Mouse (Mus musculus) MEL (cell line): ENCODE measurements around the gene Klhl24. TPM values are rescaled to one million over a fixed set of nuclear protein-coding genes. Genes with fewer than 3 reads are reported as not detected.
A peak's percentile ranks its signal among the peaks of the same experiment; 100 is the strongest.

Experiments used
- DNase-seq: peaks from one replicate; pipeline ENCODE4 v3.0.0; 2011; ENCODE audit warnings: low read depth, low spot score
- H3K27ac ChIP-seq: 2 replicates; pipeline ENCODE4 v1.5.1; 2012; ENCODE audit warnings: low read depth, mild to moderate bottlenecking, control low read depth, low read length, moderate library complexity; ENCODE audit not compliant: control insufficient read depth
- H3K27me3 ChIP-seq, 2 experiments: fragments of 150-350 bp in 1 of 2; sonication (generic) in 1 of 2; 2 replicates each; pipeline ENCODE4 v1.6.1; 2012; ENCODE audit warnings: low read length in 2 of 2, mild to moderate bottlenecking in 2 of 2, improper control_type of control experiment in 1 of 2, moderate library complexity in 1 of 2; ENCODE audit not compliant: insufficient read depth in 2 of 2, control insufficient read depth in 1 of 2
- H3K36me3 ChIP-seq, 2 experiments: 2 replicates each; pipeline ENCODE4 v1.6.1; 2012 to 2014; ENCODE audit warnings: low read length in 2 of 2, improper control_type of control experiment in 1 of 2, inconsistent platforms in 1 of 2, mild to moderate bottlenecking in 1 of 2; ENCODE audit not compliant: insufficient read depth in 2 of 2, control insufficient read depth in 1 of 2
- H3K4me1 ChIP-seq, 2 experiments: fragments of 150-350 bp in 1 of 2; sonication (generic) in 1 of 2; 2 replicates each; pipeline ENCODE4 v1.6.1; 2012; ENCODE audit warnings: low read length in 2 of 2, improper control_type of control experiment in 1 of 2, mild to moderate bottlenecking in 1 of 2; ENCODE audit not compliant: insufficient read depth in 2 of 2, control insufficient read depth in 1 of 2
- H3K4me3 ChIP-seq, 2 experiments: fragments of 150-350 bp in 1 of 2; sonication (generic) in 1 of 2; 2 replicates each; pipeline ENCODE4 v1.5.1; 2012; ENCODE audit warnings: low read depth in 2 of 2, low read length in 2 of 2, mild to moderate bottlenecking in 2 of 2, moderate library complexity in 2 of 2, control low read depth in 1 of 2, improper control_type of control experiment in 1 of 2; ENCODE audit not compliant: control insufficient read depth in 1 of 2, insufficient read depth in 1 of 2
- H3K79me2 ChIP-seq: 2 replicates; pipeline ENCODE4 v1.6.1; 2012; ENCODE audit warnings: mild to moderate bottlenecking, low read length, moderate library complexity; ENCODE audit not compliant: control insufficient read depth, poor library complexity, insufficient read depth
- H3K9ac ChIP-seq: 2 replicates; pipeline ENCODE4 v1.6.1; 2012; ENCODE audit warnings: low read depth, mild to moderate bottlenecking, control low read depth, low read length, moderate library complexity; ENCODE audit not compliant: control insufficient read depth, poor library complexity, severe bottlenecking
- H3K9me3 ChIP-seq: fragments of 150-350 bp; sonication (generic); replicated peaks from 2 replicates; pipeline ENCODE4 v1.6.1; 2012; ENCODE audit warnings: mild to moderate bottlenecking, low read length, improper control_type of control experiment, moderate library complexity; ENCODE audit not compliant: insufficient read depth
- BHLHE40 ChIP-seq: IDR thresholded peaks from 2 replicates; pipeline ENCODE4 v1.6.1; 2012; ENCODE audit warnings: low read depth, mild to moderate bottlenecking, inconsistent platforms, low read length, improper control_type of control experiment, borderline replicate concordance
- CHD2 ChIP-seq: IDR thresholded peaks from 2 replicates; pipeline ENCODE4 v1.6.1; 2011; ENCODE audit warnings: low read length, improper control_type of control experiment
- E2F4 ChIP-seq: IDR thresholded peaks from 2 replicates; pipeline ENCODE4 v1.6.1; 2011; ENCODE audit warnings: low read depth, low read length, improper control_type of control experiment, borderline replicate concordance
- EP300 ChIP-seq, 2 experiments: IDR thresholded peaks; 2 replicates each; pipeline ENCODE4 v1.6.1; 2011; ENCODE audit warnings: improper control_type of control experiment in 2 of 2, low read length in 2 of 2, low read depth in 1 of 2, mild to moderate bottlenecking in 1 of 2
- ETS1 ChIP-seq: IDR thresholded peaks from 2 replicates; pipeline ENCODE4 v1.6.1; 2012; ENCODE audit warnings: low read depth, mild to moderate bottlenecking, inconsistent platforms, low read length, improper control_type of control experiment, moderate library complexity
- GATA1 ChIP-seq: IDR thresholded peaks from 2 replicates; pipeline ENCODE4 v1.6.1; 2011; ENCODE audit warnings: low read depth, low read length, improper control_type of control experiment
- JUND ChIP-seq: IDR thresholded peaks from 2 replicates; pipeline ENCODE4 v1.6.1; 2011; ENCODE audit warnings: low read depth, mild to moderate bottlenecking, improper control_type of control experiment, low read length
- MAFK ChIP-seq: IDR thresholded peaks from 2 replicates; pipeline ENCODE4 v1.6.1; 2011; ENCODE audit warnings: low read depth, mild to moderate bottlenecking, low read length, improper control_type of control experiment, borderline replicate concordance
- MAZ ChIP-seq: IDR thresholded peaks from 2 replicates; pipeline ENCODE4 v1.6.1; 2012; ENCODE audit warnings: low read depth, mild to moderate bottlenecking, inconsistent platforms, low read length, improper control_type of control experiment
- MXI1 ChIP-seq: IDR thresholded peaks from 2 replicates; pipeline ENCODE4 v1.6.1; 2011; ENCODE audit warnings: mild to moderate bottlenecking, low read depth, low read length, improper control_type of control experiment
- MYC ChIP-seq: IDR thresholded peaks from 2 replicates; pipeline ENCODE4 v1.6.1; 2011; ENCODE audit warnings: low read depth, mild to moderate bottlenecking, low read length, improper control_type of control experiment, moderate library complexity
- POLR2AphosphoS5 ChIP-seq: IDR thresholded peaks from 2 replicates; pipeline ENCODE4 v1.6.1; 2012; ENCODE audit warnings: low read depth, borderline replicate concordance, mild to moderate bottlenecking, inconsistent platforms, low read length, moderate library complexity, mixed read lengths
- RCOR1 ChIP-seq: IDR thresholded peaks from 2 replicates; pipeline ENCODE4 v1.6.1; 2012; ENCODE audit warnings: low read depth, mild to moderate bottlenecking, inconsistent platforms, low read length, improper control_type of control experiment
- SIN3A ChIP-seq: IDR thresholded peaks from 2 replicates; pipeline ENCODE4 v1.6.1; 2012; ENCODE audit warnings: low read length, improper control_type of control experiment, inconsistent platforms
- SMC3 ChIP-seq: IDR thresholded peaks from 2 replicates; pipeline ENCODE4 v1.6.1; 2011; ENCODE audit warnings: low read depth, low read length, improper control_type of control experiment
- TAL1 ChIP-seq: IDR thresholded peaks from 2 replicates; pipeline ENCODE4 v1.6.1; 2012; ENCODE audit warnings: mild to moderate bottlenecking, inconsistent platforms, low read length, moderate library complexity, mixed read lengths
- TCF12 ChIP-seq: IDR thresholded peaks from 2 replicates; pipeline ENCODE4 v1.6.1; 2014; ENCODE audit warnings: low read depth, mild to moderate bottlenecking, inconsistent platforms, low read length, improper control_type of control experiment, moderate library complexity
- UBTF ChIP-seq: IDR thresholded peaks from 2 replicates; pipeline ENCODE4 v1.6.1; 2012; ENCODE audit warnings: low read depth, mild to moderate bottlenecking, inconsistent platforms, low read length, improper control_type of control experiment, moderate library complexity, borderline replicate concordance; ENCODE audit not compliant: insufficient read depth
- USF1 ChIP-seq: IDR thresholded peaks from 2 replicates; pipeline ENCODE4 v1.6.1; 2014; ENCODE audit warnings: low read depth, mild to moderate bottlenecking, inconsistent platforms, low read length, improper control_type of control experiment, moderate library complexity
- ZC3H11A ChIP-seq: IDR thresholded peaks from 2 replicates; pipeline ENCODE4 v1.6.1; 2012; ENCODE audit warnings: low read depth, mild to moderate bottlenecking, inconsistent platforms, low read length, improper control_type of control experiment
- ZKSCAN1 ChIP-seq: IDR thresholded peaks from 2 replicates; pipeline ENCODE4 v1.6.1; 2012; ENCODE audit warnings: low read depth, mild to moderate bottlenecking, inconsistent platforms, low read length, improper control_type of control experiment, moderate library complexity
- polyA plus RNA-seq, 2 experiments: library from polyadenylated mRNA; stranded (reverse) in 1 of 2; unstranded in 1 of 2; fragments of >175 nt in 1 of 2; fragments of >200 nt in 1 of 2; gene quantifications; 2 replicates each; pipeline versions ENCODE4 v1.2.1 to v1.2.4; 2012; ENCODE audit warnings: low replicate concordance in 2 of 2, low read depth in 1 of 2; ENCODE audit not compliant: insufficient read length in 2 of 2, insufficient read depth in 1 of 2, missing spikeins in 1 of 2
- total RNA-seq: library from RNA; depleted of rRNA; stranded (reverse); fragments of 300-350 nt; gene quantifications from 2 replicates; pipeline ENCODE4 v1.2.3, GENCODE M21; 2012

Gene Klhl24
- total and polyA plus RNA-seq, 3 experiments = 1.8 to 2.5 TPM; not detected in 1

DNA sequence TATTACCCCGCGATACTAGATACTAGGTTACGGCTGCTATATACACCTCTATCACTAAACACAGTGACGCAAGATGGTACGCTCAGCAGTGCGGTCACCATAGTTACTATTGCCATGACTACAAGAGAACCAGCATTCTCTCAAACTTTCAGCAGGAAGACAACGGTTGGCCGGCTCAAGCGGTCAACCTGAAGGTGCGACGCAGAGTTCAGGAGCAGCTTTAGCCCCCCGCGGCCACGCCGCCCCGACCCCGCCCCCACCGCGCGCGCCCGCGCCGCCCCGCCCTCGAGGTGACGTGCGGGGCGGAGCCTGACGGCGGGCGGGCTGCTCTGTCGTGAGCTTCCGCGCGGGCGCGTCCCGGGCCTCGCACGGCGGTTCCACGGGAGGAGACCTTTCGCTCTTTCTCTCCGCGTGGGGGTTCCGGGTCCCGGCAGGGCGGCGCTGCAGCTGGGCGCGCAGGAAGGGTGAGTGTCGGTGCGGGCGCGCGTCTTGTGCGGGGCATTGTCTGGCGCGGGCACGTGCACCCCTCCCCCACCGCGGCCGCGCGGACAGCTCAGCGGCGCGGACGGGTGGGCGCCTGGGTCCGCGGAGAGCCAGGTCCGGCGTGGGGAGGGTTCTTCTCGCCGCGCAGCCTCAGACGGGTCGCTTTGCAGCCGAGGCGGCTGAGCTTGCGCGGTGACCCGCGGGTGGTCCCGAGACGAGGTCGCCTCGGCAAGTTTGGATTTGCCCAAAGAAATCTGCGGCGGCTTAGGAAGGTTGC is 43.6 kb downstream of the Klhl24 start, which contains the start of gene Yeats2 (continued):
- TF ChIP-seq MAFK (no peak), UBTF (no peak), GATA1 (no peak), USF1 (no peak), POLR2AphosphoS5 (no peak), TAL1 (no peak), SIN3A (peak; percentile 74), SMC3 (no peak), JUND (no peak), MYC (no peak), BHLHE40 (peak; percentile 86), ETS1 (0 out of 2 replicates have a peak, but pooled peaks have one; percentile 10), ZC3H11A (no peak), MAZ (peak; percentile 52; the same call in 1 of the 2 replicates), MXI1 (peak; percentile 65; the same call in 1 of the 2 replicates), CHD2 (no peak), E2F4 (no peak), TCF12 (no peak), ZKSCAN1 (no peak)

DNA sequence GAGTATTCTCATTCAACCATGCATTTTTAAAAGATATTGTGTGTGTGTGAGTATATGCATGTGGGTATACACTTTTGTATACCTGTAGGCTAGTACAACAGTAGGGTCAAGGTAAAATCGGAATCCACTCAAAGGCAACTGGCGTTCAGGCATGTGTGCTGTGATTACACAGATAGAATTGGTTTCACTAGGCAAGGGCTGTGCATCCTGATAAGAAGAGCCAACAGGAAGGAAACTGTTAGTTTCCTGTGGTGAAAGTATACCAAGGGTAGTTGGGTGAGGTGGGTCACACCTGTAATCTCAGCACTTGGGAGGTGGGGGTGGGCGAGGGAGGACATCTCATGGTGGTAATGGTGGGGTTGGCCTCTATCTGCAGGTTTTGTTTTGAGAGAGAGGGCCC is 47.2 kb downstream of the Klhl24 start:
- H3K27ac ChIP-seq = no peak overlapping the region
- peaks cover 0 to 26% of the 10 kb centered on the region in 2 experiments; a peak in 2 of 4 replicates for H3K36me3 ChIP-seq
- H3K9me3 ChIP-seq = no peaks in the 10 kb centered on the region
- no peaks in the 10 kb centered on the region for H3K27me3 ChIP-seq
- no peak overlapping the region for H3K4me3 ChIP-seq
- no peak for DNase-seq
- peaks cover 0 to 27% of the 10 kb centered on the region in 2 experiments; a peak in 3 of 4 replicates for H3K4me1 ChIP-seq
- TF ChIP-seq RCOR1 (peak; percentile 66), GATA1 (peak; percentile 33; the same call in 1 of the 2 replicates), SIN3A (no peak), EP300 (IDR thresholded peaks at IDR 0.05; ENCODE audit: low read depth in 1 of 2, low read length in 2 of 2) (peak in 1 of 2 experiments; percentile 20; a peak in 1 of 4 replicates), TAL1 (peak; percentile 55)
- H3K9ac ChIP-seq = no peak overlapping the region
- H3K79me2 ChIP-seq = peaks cover 53% of the 10 kb centered on the region
